Mouse (Mus musculus) lung, postnatal 36 days (tissue): ENCODE results near the gene Tmem117.
A peak's percentile ranks its signal among the peaks of the same experiment; 100 is the strongest.

Source experiments
- DNase-seq: peaks from one replicate; pipeline ENCODE4 v3.0.0; 2022; ENCODE audit warnings: mixed read lengths

The Tmem117 gene

GRCm38 (mm10) chr15:94628830-94629601 is at the start of gene Tmem117:
Tmem117 (plus strand) TSS chr15:94629232.
- DNase-seq = peak; percentile 35

GRCm38 (mm10) chr15:94582000-94582593 is 46.9 kb upstream of the Tmem117 start:
- DNase-seq = no peak

- DNase-seq = no peak
Measured at GRCm38 (mm10) chr15:94583153-94583552, 45.9 kb upstream of the Tmem117 start.

GRCm38 (mm10) chr15:94584738-94585137 is 44.3 kb upstream of the Tmem117 start:
- no peak for DNase-seq

GRCm38 (mm10) chr15:94587826-94588715 is 41.0 kb upstream of the Tmem117 start:
- no peak for DNase-seq

- DNase-seq = peak; percentile 99
Measured at GRCm38 (mm10) chr15:94589219-94590075, 39.6 kb upstream of the Tmem117 start, which contains the start of gene Twf1. Twf1 (minus strand) TSS chr15:94589889.

GRCm38 (mm10) chr15:94590083-94590482 is 38.9 kb upstream of the Tmem117 start:
- no peak for DNase-seq

GRCm38 (mm10) chr15:94591356-94591755 is 37.7 kb upstream of the Tmem117 start:
- no peak for DNase-seq

GRCm38 (mm10) chr15:94593586-94593985 is 35.4 kb upstream of the Tmem117 start:
- DNase-seq = no peak

- no peak for DNase-seq
Measured at GRCm38 (mm10) chr15:94600145-94600707, 28.8 kb upstream of the Tmem117 start.

- DNase-seq = peak; percentile 71
Measured at GRCm38 (mm10) chr15:94601339-94601738, 27.7 kb upstream of the Tmem117 start.

GRCm38 (mm10) chr15:94602441-94602840 is 26.6 kb upstream of the Tmem117 start:
- DNase-seq = no peak

- DNase-seq = no peak
Measured at GRCm38 (mm10) chr15:94607768-94608167, 21.3 kb upstream of the Tmem117 start.

GRCm38 (mm10) chr15:94616036-94616435 is 13.0 kb upstream of the Tmem117 start:
- peak; percentile 34 for DNase-seq

GRCm38 (mm10) chr15:94620909-94621308 is 8.1 kb upstream of the Tmem117 start:
- no peak for DNase-seq

- no peak for DNase-seq
Measured at GRCm38 (mm10) chr15:94628463-94628829, 586 bp upstream of the Tmem117 start.

GRCm38 (mm10) chr15:94630553-94630952 is 1.5 kb downstream of the Tmem117 start:
- DNase-seq = no peak

- no peak for DNase-seq
Measured at GRCm38 (mm10) chr15:94634524-94634923, 5.5 kb downstream of the Tmem117 start.

GRCm38 (mm10) chr15:94638207-94638606 is 9.2 kb downstream of the Tmem117 start:
- no peak for DNase-seq

GRCm38 (mm10) chr15:94639126-94639525 is 10.1 kb downstream of the Tmem117 start:
- DNase-seq = no peak

GRCm38 (mm10) chr15:94646012-94646411 is 17.0 kb downstream of the Tmem117 start:
- DNase-seq = no peak

- no peak for DNase-seq
Measured at GRCm38 (mm10) chr15:94648430-94648829, 19.4 kb downstream of the Tmem117 start.
